Comparison of ENCODE assay signal across 8 mouse cellular contexts in the genomic region with DNA sequence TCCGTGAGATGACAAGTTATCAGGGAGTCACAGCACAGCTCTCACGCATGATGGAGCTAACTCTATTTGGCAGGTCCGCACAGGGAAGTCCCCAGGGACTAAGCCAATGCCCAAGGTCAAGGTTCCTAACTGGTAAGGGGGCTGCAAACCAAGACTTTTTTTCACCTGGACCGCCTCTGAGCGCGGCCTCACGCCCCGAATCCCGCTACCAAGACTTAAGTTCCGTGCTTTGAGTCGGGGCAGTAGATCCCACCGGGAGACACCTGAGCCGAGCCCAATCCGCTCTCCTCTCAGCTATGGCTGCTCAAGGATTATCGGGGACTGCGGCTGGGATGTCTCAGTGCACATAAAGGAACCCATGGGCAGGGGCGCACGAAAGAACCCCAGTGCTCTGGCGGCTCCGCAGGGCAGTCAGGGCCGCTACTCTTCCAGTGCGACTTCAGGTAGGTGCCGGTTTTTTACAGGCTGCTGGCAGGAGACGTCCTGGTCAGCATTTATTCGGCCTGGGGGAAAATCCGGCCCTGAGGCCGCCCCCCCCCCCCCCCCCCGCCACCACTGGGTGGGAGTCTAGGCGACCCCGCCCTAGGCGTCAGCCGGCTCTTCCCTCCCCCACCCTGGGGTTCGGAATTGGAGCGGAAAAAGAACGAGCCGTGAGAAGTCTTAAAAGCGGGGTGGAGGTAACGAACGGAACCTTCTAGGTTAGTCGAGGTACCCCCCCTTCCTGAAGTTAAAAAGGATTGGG. TPM values are rescaled to one million over a fixed set of nuclear protein-coding genes. Genes with fewer than 3 reads are reported as not detected.
DNase-seq lines count a peak whose midpoint lies in the region; ATAC-seq and TF ChIP-seq lines count a peak whose summit lies in the region.

A gene (plus strand): TSS at position 624 of the 742 bp plus-strand sequence.

- TF ChIP-seq EP300 in liver, embryonic 14.5 days (IDR thresholded peaks at IDR 0.05; ENCODE audit: low read depth), result no peak

- no peak for TF ChIP-seq CTCF in E14TG2a.4 (conservative IDR thresholded peaks at IDR 0.05; ENCODE audit: low read length)
- no peak for TF ChIP-seq CTCF in liver, embryonic 14.5 days (IDR thresholded peaks at IDR 0.05; ENCODE audit: low read depth)

- DNase-seq in adrenal gland, adult 8-10 months, result no peak
- DNase-seq in gonadal fat pad, adult 2 months (ENCODE audit: low read depth), result no peak
- DNase-seq in intestine, embryonic 14.5 days (ENCODE audit: low spot score), result peak; percentile 72
- DNase-seq in liver, embryonic 14.5 days (ENCODE audit: low read depth in 3 of 3, low spot score in 3 of 3), result no peak
- no peak for DNase-seq in gastrocnemius, postnatal 25 days
- no peak for DNase-seq in frontal cortex, postnatal 14 days (ENCODE audit: low spot score in 2 of 2)

- no peak for ATAC-seq in intestine, embryonic 14.5 days (replicated peaks; ENCODE audit: low FRiP score, low TSS enrichment, low read depth)
- no peak for ATAC-seq in liver, embryonic 14.5 days (ENCODE audit: insufficient read depth)
- ATAC-seq in neural tube, embryonic 13.5 days (ENCODE audit: low read depth), result no peak

- no peaks in the 10 kb centered on the region for H3K27me3 ChIP-seq in E14TG2a.4 (ENCODE audit: insufficient read depth, low read length)
- H3K27me3 ChIP-seq in intestine, embryonic 14.5 days (replicated peaks; ENCODE audit: control insufficient read depth, insufficient read depth, low read length), result peaks cover 21% of the 10 kb centered on the region
- H3K27me3 ChIP-seq in liver, embryonic 14.5 days (ENCODE audit: control insufficient read depth, insufficient read depth, low read length), result peaks cover 68% of the 10 kb centered on the region
- peaks cover 69% of the 10 kb centered on the region for H3K27me3 ChIP-seq in neural tube, embryonic 13.5 days

- no peaks in the 10 kb centered on the region for H3K9me3 ChIP-seq in E14TG2a.4 (ENCODE audit: low read length)
- H3K9me3 ChIP-seq in intestine, embryonic 14.5 days (ENCODE audit: control insufficient read depth, low read length), result no peaks in the 10 kb centered on the region
- H3K9me3 ChIP-seq in liver, embryonic 14.5 days (ENCODE audit: control insufficient read depth, low read length), result no peaks in the 10 kb centered on the region
- no peaks in the 10 kb centered on the region for H3K9me3 ChIP-seq in neural tube, embryonic 13.5 days

- H3K27ac ChIP-seq in intestine, embryonic 14.5 days (ENCODE audit: low read depth), result peak within 1 kb of the TSS; percentile 64
- no peak within 1 kb of the TSS for H3K27ac ChIP-seq in liver, embryonic 14.5 days
- no peak within 1 kb of the TSS for H3K27ac ChIP-seq in neural tube, embryonic 13.5 days (replicated peaks)

- H3K9ac ChIP-seq in intestine, embryonic 14.5 days (ENCODE audit: low read length), result peak within 1 kb of the TSS; percentile 70
- H3K9ac ChIP-seq in liver, embryonic 14.5 days (replicated peaks), result no peak within 1 kb of the TSS
- H3K9ac ChIP-seq in neural tube, embryonic 13.5 days, result peak within 1 kb of the TSS; percentile 65

- 2% methylated on average over 34 of the region's 40 CpGs for WGBS in intestine, embryonic 14.5 days
- 2% methylated on average over 36 of the region's 40 CpGs for WGBS in liver, embryonic 14.5 days (ENCODE audit: insufficient replicate concordance)
- 1% methylated on average over 33 of the region's 40 CpGs for WGBS in neural tube, embryonic 13.5 days

- H3K4me1 ChIP-seq in E14TG2a.4 (replicated peaks; ENCODE audit: low read depth, low read length), result peaks cover 69% of the 10 kb centered on the region
- H3K4me1 ChIP-seq in intestine, embryonic 14.5 days (replicated peaks; ENCODE audit: control insufficient read depth, insufficient read depth, low read length), result peaks cover 10% of the 10 kb centered on the region; the same call in 1 of the 2 replicates
- H3K4me1 ChIP-seq in liver, embryonic 14.5 days (replicated peaks; ENCODE audit: control insufficient read depth in 2 of 2, insufficient read depth in 2 of 2, low read length in 1 of 2), result peaks cover 0 to 2% of the 10 kb centered on the region in 2 experiments; a peak in 1 of 4 replicates
- H3K4me1 ChIP-seq in neural tube, embryonic 13.5 days (replicated peaks), result peaks cover 23% of the 10 kb centered on the region

- peaks cover 12% of the 10 kb centered on the region; the same call in 1 of the 2 replicates for H3K36me3 ChIP-seq in E14TG2a.4 (ENCODE audit: insufficient read depth, low read length)
- no peaks in the 10 kb centered on the region for H3K36me3 ChIP-seq in intestine, embryonic 14.5 days (ENCODE audit: control insufficient read depth, insufficient read depth, low read length)
- H3K36me3 ChIP-seq in liver, embryonic 14.5 days (replicated peaks; ENCODE audit: control insufficient read depth, insufficient read depth, low read depth), result no peaks in the 10 kb centered on the region
- no peaks in the 10 kb centered on the region for H3K36me3 ChIP-seq in neural tube, embryonic 13.5 days

- peak within 1 kb of the TSS; percentile 95 for H3K4me2 ChIP-seq in intestine, embryonic 14.5 days (ENCODE audit: low read length)
- H3K4me2 ChIP-seq in liver, embryonic 14.5 days (ENCODE audit: low read depth), result peak within 1 kb of the TSS; percentile 70
- H3K4me2 ChIP-seq in neural tube, embryonic 13.5 days, result peak within 1 kb of the TSS; percentile 90

- peak within 1 kb of the TSS; percentile 94 for H3K4me3 ChIP-seq in E14TG2a.4 (replicated peaks; ENCODE audit: low read length)
- H3K4me3 ChIP-seq in intestine, embryonic 14.5 days (ENCODE audit: low read depth, low read length), result peak within 1 kb of the TSS; percentile 77
- H3K4me3 ChIP-seq in liver, embryonic 14.5 days (ENCODE audit: insufficient read depth in 1 of 2, low read depth in 2 of 2, low read length in 2 of 2), result peak within 1 kb of the TSS; percentile 53 to 61
- peak within 1 kb of the TSS; percentile 59 for H3K4me3 ChIP-seq in neural tube, embryonic 13.5 days

RNA-seq across cellular contexts. Expression of the gene that starts here (rescaled TPM):
- total RNA-seq in adrenal gland, adult 8-10 months (2022), result 100 to 1,000 TPM in 1 of 4 experiments, 10 to 100 TPM in 3; 50.0 to 107 (median 75.9) TPM
- polyA plus RNA-seq in gonadal fat pad, adult 2 months (2012; rRNA removed), result 35.9 and 48.5 TPM in 2 replicates
- polyA plus RNA-seq in intestine, embryonic 14.5 days (2014; fragmentation: Nextera tagmentation; extraction: Ambion mirVana), result 28.2 and 32.3 TPM in 2 replicates
- 8.9 and 11.6 TPM in 2 replicates for polyA plus RNA-seq in liver, embryonic 14.5 days (2012; rRNA removed)
- 11.9 and 13.9 TPM in 2 replicates for polyA plus RNA-seq in liver, embryonic 14.5 days (2014; fragmentation: Nextera tagmentation; extraction: Ambion mirVana)
- polyA plus RNA-seq in neural tube, embryonic 13.5 days (2015; fragmentation: Nextera tagmentation; extraction: Ambion mirVana), result 6.2 and 6.3 TPM in 2 replicates
- 1 to 10 TPM; 1.4 to 2.8 TPM for total RNA-seq in gastrocnemius, postnatal 25 days (2021)

Comparison
In these comparisons a context has a peak if more than half of its experiments do, and no peak if none do; other contexts are left out.
1. RNA of the gene that starts here (total RNA-seq): 50.0 to 107 TPM in adrenal gland, adult 8-10 months; 1.4 to 2.8 TPM in gastrocnemius, postnatal 25 days; every median in the first group is over 10 times any median in the second.
2. Peak in every context shown above with its lines, with median percentiles within 50 percentile points of each other: H3K4me3 ChIP-seq and H3K4me2 ChIP-seq.